Mouse (Mus musculus) megakaryocyte, embryonic 14.5 days (primary cell): ENCODE measurements around the gene Grrp1. TPM values are rescaled to one million over a fixed set of nuclear protein-coding genes. Genes with fewer than 3 reads are reported as not detected.

Experiments used
- H3K27me3 ChIP-seq: replicated peaks from 2 replicates; pipeline ENCODE3; 2012; ENCODE audit warnings: inconsistent platforms
- H3K36me3 ChIP-seq: replicated peaks from 2 replicates; pipeline ENCODE3; 2012; ENCODE audit warnings: low read length, inconsistent platforms, mixed read lengths
- H3K4me1 ChIP-seq: 2 replicates; pipeline ENCODE4 v1.6.1; 2012; ENCODE audit warnings: inconsistent platforms
- H3K4me3 ChIP-seq: replicated peaks from 2 replicates; pipeline ENCODE3; 2012; ENCODE audit warnings: moderate library complexity, mild to moderate bottlenecking, inconsistent platforms
- H3K9me3 ChIP-seq: 2 replicates; pipeline ENCODE4 v1.6.1; 2012; ENCODE audit warnings: inconsistent platforms
- FLI1 ChIP-seq: IDR thresholded peaks from 2 replicates; pipeline ENCODE4 v1.6.1; 2012; ENCODE audit warnings: low read length, inconsistent platforms, mixed read lengths
- GATA1 ChIP-seq: IDR thresholded peaks from 3 replicates; pipeline ENCODE4 v1.6.1; 2012; ENCODE audit warnings: mixed read lengths, low read length, inconsistent platforms, borderline replicate concordance
- polyA plus RNA-seq: library from polyadenylated mRNA; stranded (reverse); fragments of >175 nt; gene quantifications from 2 replicates; pipeline ENCODE4 v1.2.3, GENCODE M21; 2012; ENCODE audit warnings: low replicate concordance; ENCODE audit not compliant: insufficient read depth

Gene Grrp1
- polyA plus RNA-seq, 1 experiment = not detected

GRCm38 (mm10) chr4:134255854-134256253, 1.9 kb upstream of the Grrp1 start:
- peaks cover 4% of the 10 kb centered on the region; the same call in 1 of the 2 replicates for H3K9me3 ChIP-seq
- H3K36me3 ChIP-seq = no peaks in the 10 kb centered on the region
- H3K27me3 ChIP-seq = peaks cover 78% of the 10 kb centered on the region
- no peak for TF ChIP-seq GATA1
- no peak for TF ChIP-seq FLI1
- H3K4me1 ChIP-seq = peaks cover 37% of the 10 kb centered on the region
- no peak overlapping the region for H3K4me3 ChIP-seq

- peaks cover 47% of the 10 kb centered on the region for H3K4me1 ChIP-seq
- TF ChIP-seq FLI1 = no peak
- no peak for TF ChIP-seq GATA1
- H3K27me3 ChIP-seq = peaks cover 84% of the 10 kb centered on the region
- H3K9me3 ChIP-seq = peaks cover 4% of the 10 kb centered on the region; the same call in 1 of the 2 replicates
- H3K36me3 ChIP-seq = no peaks in the 10 kb centered on the region
- H3K4me3 ChIP-seq = no peak overlapping the region
Measured at GRCm38 (mm10) chr4:134254835-134255234, 929 bp upstream of the Grrp1 start.

GRCm38 (mm10) chr4:134252911-134253721, 790 bp downstream of the Grrp1 start:
- Histone ChIP-seq H3K36me3 (no peaks in the 10 kb centered on the region), H3K4me3 (no peak overlapping the region), H3K9me3 (peaks cover 4% of the 10 kb centered on the region; the same call in 1 of the 2 replicates), H3K27me3 (peaks cover 92% of the 10 kb centered on the region), H3K4me1 (peaks cover 52% of the 10 kb centered on the region)
- TF ChIP-seq GATA1 (no peak), FLI1 (no peak)

GRCm38 (mm10) chr4:134252131-134252910, 1.6 kb downstream of the Grrp1 start:
- peak overlapping the region; percentile 85 for H3K4me3 ChIP-seq
- peaks cover 52% of the 10 kb centered on the region for H3K4me1 ChIP-seq
- no peak for TF ChIP-seq FLI1
- no peak for TF ChIP-seq GATA1
- peaks cover 4% of the 10 kb centered on the region; the same call in 1 of the 2 replicates for H3K9me3 ChIP-seq
- H3K36me3 ChIP-seq = no peaks in the 10 kb centered on the region
- peaks cover 95% of the 10 kb centered on the region for H3K27me3 ChIP-seq

GRCm38 (mm10) chr4:134251241-134252130, 2.4 kb downstream of the Grrp1 start:
- Histone ChIP-seq H3K36me3 (no peaks in the 10 kb centered on the region), H3K4me3 (peak overlapping the region; percentile 85), H3K9me3 (peaks cover 4% of the 10 kb centered on the region; the same call in 1 of the 2 replicates), H3K4me1 (peaks cover 52% of the 10 kb centered on the region), H3K27me3 (peaks cover 98% of the 10 kb centered on the region)
- TF ChIP-seq FLI1 (no peak), GATA1 (no peak)

- Histone ChIP-seq H3K36me3 (no peaks in the 10 kb centered on the region), H3K9me3 (peaks cover 4% of the 10 kb centered on the region; the same call in 1 of the 2 replicates), H3K4me1 (peaks cover 56% of the 10 kb centered on the region), H3K27me3 (peaks cover 97% of the 10 kb centered on the region), H3K4me3 (peak overlapping the region; percentile 85)
- TF ChIP-seq FLI1 (no peak), GATA1 (no peak)
Measured at GRCm38 (mm10) chr4:134250930-134251240, 3.0 kb downstream of the Grrp1 start.

GRCm38 (mm10) chr4:134250116-134250929, 3.6 kb downstream of the Grrp1 start:
- TF ChIP-seq FLI1 (no peak), GATA1 (no peak)
- Histone ChIP-seq H3K4me3 (peak overlapping the region; percentile 87), H3K27me3 (peaks cover 93% of the 10 kb centered on the region), H3K36me3 (no peaks in the 10 kb centered on the region), H3K9me3 (peaks cover 4% of the 10 kb centered on the region; the same call in 1 of the 2 replicates), H3K4me1 (peaks cover 60% of the 10 kb centered on the region)

- TF ChIP-seq FLI1 (no peak), GATA1 (no peak)
- Histone ChIP-seq H3K9me3 (peaks cover 4% of the 10 kb centered on the region; the same call in 1 of the 2 replicates), H3K4me1 (peaks cover 65% of the 10 kb centered on the region), H3K4me3 (peak overlapping the region; percentile 87), H3K36me3 (no peaks in the 10 kb centered on the region), H3K27me3 (peaks cover 86% of the 10 kb centered on the region)
Measured at GRCm38 (mm10) chr4:134249651-134250050, 4.3 kb downstream of the Grrp1 start.

- Histone ChIP-seq H3K27me3 (peaks cover 58% of the 10 kb centered on the region), H3K36me3 (peaks cover 9% of the 10 kb centered on the region), H3K4me1 (peaks cover 49% of the 10 kb centered on the region), H3K4me3 (peak within 1 kb of the TSS; percentile 94), H3K9me3 (peaks cover 4% of the 10 kb centered on the region; the same call in 1 of the 2 replicates)
- TF ChIP-seq GATA1 (no peak), FLI1 (no peak)
Measured at GRCm38 (mm10) chr4:134246719-134247258, 7.1 kb downstream of the Grrp1 start, which contains the start of gene Gm30191. TSS of gene Gm30191 (plus strand) at chr4:134246935.
